Mouse (Mus musculus): ENCODE measurements around the gene Tmem255b. TPM values are rescaled to one million over a fixed set of nuclear protein-coding genes. Genes with fewer than 3 reads are reported as not detected.

Gene Tmem255b
- total RNA-seq, 2 experiments from 2014 or later = 4.3 to 4.7 TPM

GRCm38 (mm10) chr8:13442152-13442551 is 7.2 kb downstream of the Tmem255b start:
- no peak for DNase-seq (ENCODE audit: low spot score in 2 of 2)

- no peak for DNase-seq (ENCODE audit: low spot score in 2 of 2)
Measured at GRCm38 (mm10) chr8:13446456-13446855, 11.5 kb downstream of the Tmem255b start.

- DNase-seq (ENCODE audit: low spot score in 2 of 2) = no peak
Measured at GRCm38 (mm10) chr8:13448145-13448544, 13.2 kb downstream of the Tmem255b start.

GRCm38 (mm10) chr8:13451747-13452277 is 16.8 kb downstream of the Tmem255b start:
- DNase-seq (ENCODE audit: low spot score in 2 of 2) = no peak

GRCm38 (mm10) chr8:13454341-13455113 is 19.5 kb downstream of the Tmem255b start:
- DNase-seq (ENCODE audit: low spot score in 2 of 2) = no peak

GRCm38 (mm10) chr8:13455295-13455694 is 20.3 kb downstream of the Tmem255b start:
- DNase-seq (ENCODE audit: low spot score in 2 of 2) = peak; percentile 42 to 67

- DNase-seq (ENCODE audit: low spot score in 2 of 2) = no peak
Measured at GRCm38 (mm10) chr8:13459431-13459830, 24.4 kb downstream of the Tmem255b start.

- DNase-seq (ENCODE audit: low spot score in 2 of 2) = no peak
Measured at GRCm38 (mm10) chr8:13461085-13461765, 26.2 kb downstream of the Tmem255b start.

GRCm38 (mm10) chr8:13461843-13462242 is 26.9 kb downstream of the Tmem255b start:
- DNase-seq (ENCODE audit: low spot score in 2 of 2) = peak; percentile 82 to 86

GRCm38 (mm10) chr8:13462392-13462791 is 27.4 kb downstream of the Tmem255b start:
- no peak for DNase-seq (ENCODE audit: low spot score in 2 of 2)

GRCm38 (mm10) chr8:13465324-13465723 is 30.3 kb downstream of the Tmem255b start:
- no peak for DNase-seq (ENCODE audit: low spot score in 2 of 2)

- peak; percentile 33 to 39 for DNase-seq (ENCODE audit: low spot score in 2 of 2)
Measured at GRCm38 (mm10) chr8:13466989-13467388, 32.0 kb downstream of the Tmem255b start.

GRCm38 (mm10) chr8:13468737-13469136 is 33.7 kb downstream of the Tmem255b start:
- peak in 1 of 2 experiments; percentile 55 for DNase-seq (ENCODE audit: low spot score in 2 of 2)

- DNase-seq (ENCODE audit: low spot score in 2 of 2) = no peak
Measured at GRCm38 (mm10) chr8:13471484-13471883, 36.5 kb downstream of the Tmem255b start.

- no peak for DNase-seq (ENCODE audit: low spot score in 2 of 2)
Measured at GRCm38 (mm10) chr8:13472284-13472683, 37.3 kb downstream of the Tmem255b start.

GRCm38 (mm10) chr8:13475892-13476291 is 40.9 kb downstream of the Tmem255b start:
- DNase-seq (ENCODE audit: low spot score in 2 of 2) = no peak

GRCm38 (mm10) chr8:13481089-13481554 is 46.1 kb downstream of the Tmem255b start:
- DNase-seq (ENCODE audit: low spot score in 2 of 2) = no peak

GRCm38 (mm10) chr8:13481596-13481995 is 46.6 kb downstream of the Tmem255b start:
- no peak for DNase-seq (ENCODE audit: low spot score in 2 of 2)

- DNase-seq (ENCODE audit: low spot score in 2 of 2) = no peak
Measured at GRCm38 (mm10) chr8:13482101-13482801, 47.3 kb downstream of the Tmem255b start.

- no peak for DNase-seq (ENCODE audit: low spot score in 2 of 2)
Measured at GRCm38 (mm10) chr8:13483191-13483590, 48.2 kb downstream of the Tmem255b start.

GRCm38 (mm10) chr8:13489351-13489750 is 54.4 kb downstream of the Tmem255b start:
- DNase-seq (ENCODE audit: low spot score in 2 of 2) = no peak

All from left cerebral cortex, adult 18-20 months (tissue).